Mouse (Mus musculus): ENCODE results near the gene 2700097O09Rik. TPM values are rescaled to one million over a fixed set of nuclear protein-coding genes. Genes with fewer than 3 reads are reported as not detected.
A peak's percentile ranks its signal among the peaks of the same experiment; 100 is the strongest.

The 2700097O09Rik gene
- polyA plus RNA-seq, 1 experiment from 2014 or later = 3.6 TPM

- WGBS (ENCODE audit: missing documents) = 93% methylated on average over 5 of the region's 6 CpGs
- Histone ChIP-seq H3K36me3 (ENCODE audit: inconsistent target) (no peaks in the 10 kb centered on the region), H3K27ac (no peak overlapping the region), H3K4me3 (ENCODE audit: inconsistent target) (no peak overlapping the region), H3K79me2 (ENCODE audit: inconsistent target) (no peaks in the 10 kb centered on the region)
These were observed 20.9 kb downstream of the 2700097O09Rik start for GRCm38 (mm10) chr12:55058865-55059615.

DNA sequence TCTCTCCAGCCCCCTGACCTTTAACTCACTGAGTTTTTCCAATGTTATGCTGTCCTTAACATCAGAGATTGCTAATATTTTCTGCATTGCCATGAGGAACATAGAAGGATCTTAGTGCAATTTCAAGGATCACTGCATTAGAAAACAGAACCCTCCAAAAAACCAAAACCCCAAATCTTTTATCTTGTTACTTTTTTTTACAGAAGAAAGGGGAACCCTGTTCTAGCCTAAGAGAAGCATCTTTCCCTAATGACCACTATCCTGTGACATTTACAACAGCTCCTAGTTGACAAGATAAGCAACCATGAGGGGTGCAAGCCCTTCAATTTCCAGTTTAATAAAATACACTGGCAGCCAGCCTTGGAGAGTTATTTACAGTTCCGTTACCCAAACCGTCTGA lies 23.2 kb downstream of the 2700097O09Rik start:
- WGBS (ENCODE audit: missing documents) = 68% methylated on average over 2 of the region's 2 CpGs

GRCm38 (mm10) chr12:55054551-55055241 lies 25.2 kb downstream of the 2700097O09Rik start:
- 100% methylated on average over 2 of the region's 2 CpGs for WGBS (ENCODE audit: missing documents)
- H3K4me3 ChIP-seq (ENCODE audit: inconsistent target) = no peak overlapping the region
- H3K27ac ChIP-seq = no peak overlapping the region
- no peaks in the 10 kb centered on the region for H3K36me3 ChIP-seq (ENCODE audit: inconsistent target)
- H3K79me2 ChIP-seq (ENCODE audit: inconsistent target) = no peaks in the 10 kb centered on the region

More for the DNA sequence above, 23.2 kb downstream of the 2700097O09Rik start:
- H3K27ac ChIP-seq = no peak overlapping the region
- no peak overlapping the region for H3K4me3 ChIP-seq (ENCODE audit: inconsistent target)
- H3K79me2 ChIP-seq (ENCODE audit: inconsistent target) = no peaks in the 10 kb centered on the region
- no peaks in the 10 kb centered on the region for H3K36me3 ChIP-seq (ENCODE audit: inconsistent target)

GRCm38 (mm10) chr12:55053267-55053666 lies 26.6 kb downstream of the 2700097O09Rik start:
- Histone ChIP-seq H3K36me3 (ENCODE audit: inconsistent target) (no peaks in the 10 kb centered on the region), H3K79me2 (ENCODE audit: inconsistent target) (no peaks in the 10 kb centered on the region), H3K4me3 (ENCODE audit: inconsistent target) (no peak overlapping the region), H3K27ac (no peak overlapping the region)
- WGBS (ENCODE audit: missing documents) = 95% methylated on average over 7 of the region's 7 CpGs

DNA sequence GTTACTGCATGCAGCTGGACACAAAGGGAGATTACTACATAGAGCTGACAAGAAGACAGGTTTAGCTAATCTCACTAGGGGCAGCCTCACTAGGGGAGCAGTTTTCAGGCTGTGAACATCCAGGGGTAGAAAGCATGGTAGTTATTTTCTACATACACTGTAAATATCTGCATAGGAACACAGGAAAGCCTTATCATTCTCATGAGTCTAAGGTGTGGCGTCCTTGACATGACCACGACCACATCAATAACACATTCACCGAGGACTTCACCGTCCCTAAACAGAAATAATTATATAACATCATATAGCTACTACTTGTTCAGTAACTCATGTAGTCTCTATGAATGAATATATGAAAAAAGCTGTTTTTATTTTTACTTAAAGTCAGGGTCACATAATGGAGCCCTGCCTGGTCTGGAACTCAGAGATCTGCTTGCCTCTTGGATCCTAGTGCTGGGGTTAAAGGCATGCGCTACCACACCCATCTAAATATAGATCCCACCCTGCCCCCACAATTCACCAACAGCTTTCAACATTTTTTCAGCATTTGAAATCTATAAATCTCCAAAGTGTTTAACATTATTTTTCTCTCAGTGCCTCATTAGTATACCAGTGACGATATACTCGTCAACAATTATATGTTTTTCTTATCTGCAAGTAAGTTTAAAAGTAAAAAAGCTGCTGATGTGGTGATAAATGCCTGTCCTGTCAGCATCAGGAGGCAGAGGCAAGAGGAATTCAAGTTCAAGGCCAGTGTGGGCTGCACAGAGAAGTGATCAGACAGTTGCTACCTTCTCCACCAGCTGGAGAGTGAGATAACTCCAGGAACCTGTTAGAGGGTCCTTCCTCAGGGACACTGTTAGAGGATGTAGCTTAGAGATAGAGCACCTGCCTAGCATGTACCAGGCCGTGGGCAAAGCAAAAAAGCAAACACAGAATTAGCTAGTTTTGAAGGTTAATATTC lies 28.4 kb downstream of the 2700097O09Rik start:
- H3K79me2 ChIP-seq (ENCODE audit: inconsistent target) = no peaks in the 10 kb centered on the region
- H3K36me3 ChIP-seq (ENCODE audit: inconsistent target) = no peaks in the 10 kb centered on the region
- WGBS (ENCODE audit: missing documents) = 90% methylated on average over 8 of the region's 8 CpGs
- H3K27ac ChIP-seq = no peak overlapping the region
- H3K4me3 ChIP-seq (ENCODE audit: inconsistent target) = no peak overlapping the region

- no peak overlapping the region for H3K4me3 ChIP-seq (ENCODE audit: inconsistent target)
- WGBS (ENCODE audit: missing documents) = 78% methylated on average over 8 of the region's 8 CpGs
- no peaks in the 10 kb centered on the region for H3K36me3 ChIP-seq (ENCODE audit: inconsistent target)
- H3K79me2 ChIP-seq (ENCODE audit: inconsistent target) = no peaks in the 10 kb centered on the region
- no peak overlapping the region for H3K27ac ChIP-seq
These were observed 30.1 kb downstream of the 2700097O09Rik start for GRCm38 (mm10) chr12:55049731-55050353.

DNA sequence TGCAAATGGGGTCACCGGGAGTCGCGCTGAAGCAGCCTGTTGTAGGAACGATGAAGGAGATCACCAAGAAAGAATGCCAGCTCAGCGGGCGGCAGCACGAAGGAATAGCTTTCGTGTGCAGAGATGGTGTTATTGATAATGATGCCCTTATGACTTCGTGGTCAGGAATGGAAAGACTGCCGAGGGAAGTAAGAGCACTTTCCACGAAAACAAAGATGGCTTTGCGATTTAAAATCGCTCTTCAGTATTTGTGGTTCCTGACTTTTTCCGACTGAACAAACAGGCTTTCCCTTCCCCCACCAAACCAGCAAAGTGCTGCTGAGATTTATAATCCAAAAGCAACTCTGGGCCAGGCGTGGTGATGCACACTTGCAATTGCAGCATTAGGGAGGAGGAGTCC lies 38.9 kb downstream of the 2700097O09Rik start:
- Histone ChIP-seq H3K79me2 (ENCODE audit: inconsistent target) (no peaks in the 10 kb centered on the region), H3K36me3 (ENCODE audit: inconsistent target) (no peaks in the 10 kb centered on the region), H3K4me3 (ENCODE audit: inconsistent target) (no peak overlapping the region), H3K27ac (no peak overlapping the region)
- WGBS (ENCODE audit: missing documents) = 85% methylated on average over 14 of the region's 15 CpGs

DNA sequence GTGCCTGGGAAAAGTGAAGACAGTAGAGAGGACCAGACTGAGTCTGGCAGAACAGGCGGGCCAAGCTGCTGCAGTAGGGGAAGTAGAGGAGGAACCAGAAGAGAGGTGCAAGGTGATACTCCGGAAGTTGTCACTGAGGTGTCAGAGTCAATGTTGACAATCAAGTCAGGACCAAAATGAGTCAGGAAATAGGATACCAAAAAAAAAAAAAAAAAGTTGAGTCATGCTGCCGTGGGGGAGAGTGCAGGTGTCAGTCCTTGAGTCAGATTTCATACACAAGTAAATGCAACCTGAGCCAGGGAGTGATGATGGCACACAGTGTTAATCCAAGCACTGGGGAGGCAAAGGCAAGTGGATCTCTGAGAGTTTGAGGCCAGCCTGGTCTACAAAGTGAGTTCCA lies 52.8 kb downstream of the 2700097O09Rik start:
- WGBS (ENCODE audit: missing documents) = 21% methylated on average over 3 of the region's 3 CpGs
- Histone ChIP-seq H3K27ac (no peak overlapping the region), H3K4me3 (ENCODE audit: inconsistent target) (no peak overlapping the region), H3K36me3 (ENCODE audit: inconsistent target) (no peaks in the 10 kb centered on the region), H3K79me2 (ENCODE audit: inconsistent target) (no peaks in the 10 kb centered on the region)

DNA sequence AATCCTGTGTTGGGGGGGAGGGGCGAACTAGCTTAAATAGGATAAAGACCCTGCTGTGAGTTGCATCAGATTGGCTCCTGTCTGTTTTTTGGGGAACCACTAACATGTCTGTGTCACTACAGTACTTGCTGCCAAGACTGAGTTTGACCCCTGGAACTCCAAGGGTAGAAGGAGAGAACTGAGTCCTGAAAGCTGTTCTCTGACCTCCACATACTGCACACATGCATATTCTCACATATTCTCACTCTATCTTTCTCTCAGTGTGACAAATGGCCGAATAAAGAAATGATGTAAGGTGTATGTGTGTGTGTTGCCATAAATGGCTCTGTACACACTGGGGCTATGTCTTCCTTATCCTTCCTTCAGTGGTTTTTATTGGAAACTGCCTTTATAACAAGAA lies 56.6 kb downstream of the 2700097O09Rik start:
- H3K4me3 ChIP-seq (ENCODE audit: inconsistent target) = no peak overlapping the region
- H3K79me2 ChIP-seq (ENCODE audit: inconsistent target) = no peaks in the 10 kb centered on the region
- H3K36me3 ChIP-seq (ENCODE audit: inconsistent target) = no peaks in the 10 kb centered on the region
- WGBS (ENCODE audit: missing documents) = 89% methylated on average over 2 of the region's 2 CpGs
- no peak overlapping the region for H3K27ac ChIP-seq

- no peaks in the 10 kb centered on the region for H3K79me2 ChIP-seq (ENCODE audit: inconsistent target)
- H3K36me3 ChIP-seq (ENCODE audit: inconsistent target) = no peaks in the 10 kb centered on the region
- WGBS (ENCODE audit: missing documents) = 12% methylated on average over 7 of the region's 7 CpGs
- 0 out of 2 replicates have a peak overlapping the region, but pooled peaks have one; percentile 7 for H3K4me3 ChIP-seq (ENCODE audit: inconsistent target)
- H3K27ac ChIP-seq = peak overlapping the region; percentile 90
These were observed 60.5 kb downstream of the 2700097O09Rik start for GRCm38 (mm10) chr12:55019421-55019877.

DNA sequence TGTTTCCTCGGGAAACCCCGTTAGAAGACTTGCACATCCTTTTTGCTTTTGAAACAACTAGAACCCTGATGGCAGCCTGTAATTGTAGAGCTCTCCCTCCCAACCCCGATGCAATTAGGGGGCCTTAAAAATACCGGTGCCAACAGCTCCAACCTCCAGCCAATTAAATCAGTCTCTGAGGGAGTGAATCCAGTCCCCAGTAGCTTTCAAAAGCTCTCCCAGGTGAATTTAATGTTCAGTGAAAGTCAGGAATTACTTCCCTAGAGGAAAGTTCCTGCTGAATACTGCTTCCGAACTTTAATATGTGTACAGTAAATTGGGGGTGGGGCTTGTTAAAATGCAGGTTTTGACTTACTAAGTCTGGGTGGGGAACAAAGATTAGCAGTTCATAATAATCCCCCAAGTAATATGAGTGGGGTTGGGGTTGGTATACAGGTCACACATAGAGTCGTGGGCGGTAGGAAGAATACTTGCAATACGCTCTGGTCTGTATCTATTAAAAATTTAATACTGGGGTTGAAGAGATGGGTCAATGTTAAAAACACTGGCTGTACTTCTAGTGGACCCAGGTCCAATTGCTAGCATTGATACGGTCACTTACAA lies 62.7 kb downstream of the 2700097O09Rik start:
- Histone ChIP-seq H3K36me3 (ENCODE audit: inconsistent target) (no peaks in the 10 kb centered on the region), H3K79me2 (ENCODE audit: inconsistent target) (no peaks in the 10 kb centered on the region), H3K4me3 (ENCODE audit: inconsistent target) (no peak overlapping the region), H3K27ac (no peak overlapping the region)
- 66% methylated on average over 9 of the region's 9 CpGs for WGBS (ENCODE audit: missing documents)

- WGBS (ENCODE audit: missing documents) = 35% methylated on average over 8 of the region's 8 CpGs
- Histone ChIP-seq H3K27ac (no peak overlapping the region), H3K79me2 (ENCODE audit: inconsistent target) (no peaks in the 10 kb centered on the region), H3K4me3 (ENCODE audit: inconsistent target) (no peak overlapping the region), H3K36me3 (ENCODE audit: inconsistent target) (no peaks in the 10 kb centered on the region)
These were observed 63.4 kb downstream of the 2700097O09Rik start for GRCm38 (mm10) chr12:55016339-55017118.

GRCm38 (mm10) chr12:55015428-55015827 lies 64.5 kb downstream of the 2700097O09Rik start:
- Histone ChIP-seq H3K4me3 (ENCODE audit: inconsistent target) (no peak overlapping the region), H3K27ac (no peak overlapping the region), H3K36me3 (ENCODE audit: inconsistent target) (no peaks in the 10 kb centered on the region), H3K79me2 (ENCODE audit: inconsistent target) (no peaks in the 10 kb centered on the region)
- WGBS (ENCODE audit: missing documents) = 92% methylated on average over 5 of the region's 5 CpGs
